Mouse (Mus musculus) erythroblast, embryonic 14.5 days (primary cell): ENCODE results near the gene Sgk1.

Source experiments
- GATA1 ChIP-seq: IDR thresholded peaks from 2 replicates; pipeline ENCODE4 v1.6.1; 2012; ENCODE audit warnings: low read length, inconsistent platforms, mixed read lengths
- TAL1 ChIP-seq: IDR thresholded peaks from 3 replicates; pipeline ENCODE4 v1.6.1; 2012; ENCODE audit warnings: low read length, inconsistent platforms, mixed read lengths

GRCm38 (mm10) chr10:21993515-21994373 lies 111.8 kb downstream of the Sgk1 start:
- TF ChIP-seq TAL1: no peak
- TF ChIP-seq GATA1: no peak
